In genomic region chr16:8513236-8513906, GRCm38 (mm10) we compare ENCODE assay signal across 8 mouse cellular contexts. TPM values are rescaled to one million over a fixed set of nuclear protein-coding genes. Genes with fewer than 3 reads are reported as not detected.
DNase-seq lines count a peak whose midpoint lies in the region; ATAC-seq and TF ChIP-seq lines count a peak whose summit lies in the region.

Abat (plus strand) TSS chr16:8513429.

- peak within 1 kb of the TSS; percentile 82 for H3K4me2 ChIP-seq in hindbrain, embryonic 14.5 days (replicated peaks)
- peak within 1 kb of the TSS; percentile 75 for H3K4me2 ChIP-seq in lung, postnatal 0 days (replicated peaks; ENCODE audit: low read depth, low read length)

- peak within 1 kb of the TSS; percentile 76 for H3K9ac ChIP-seq in hindbrain, embryonic 14.5 days
- peak within 1 kb of the TSS; percentile 13; the same call in 1 of the 2 replicates for H3K9ac ChIP-seq in lung, postnatal 0 days (replicated peaks; ENCODE audit: low read depth)

- no peak for TF ChIP-seq EP300 in lung, postnatal 0 days (IDR thresholded peaks at IDR 0.05)

- TF ChIP-seq CTCF in lung, postnatal 0 days (IDR thresholded peaks at IDR 0.05) = no peak

- under 1% methylated on average over 46 of the region's 46 CpGs for WGBS in hindbrain, embryonic 14.5 days
- WGBS in lung, postnatal 0 days = under 1% methylated on average over 41 of the region's 46 CpGs

- no peaks in the 10 kb centered on the region for H3K9me3 ChIP-seq in hindbrain, embryonic 14.5 days (ENCODE audit: control insufficient read depth, low read length)
- no peaks in the 10 kb centered on the region for H3K9me3 ChIP-seq in lung, postnatal 0 days (ENCODE audit: low read length)

- peaks cover 12% of the 10 kb centered on the region for H3K4me1 ChIP-seq in hindbrain, embryonic 14.5 days (replicated peaks; ENCODE audit: control insufficient read depth, insufficient read depth, low read length)
- peaks cover 6% of the 10 kb centered on the region; the same call in 1 of the 2 replicates for H3K4me1 ChIP-seq in lung, postnatal 0 days (ENCODE audit: insufficient read depth, low read depth, low read length)

- H3K27ac ChIP-seq in hindbrain, embryonic 14.5 days = peak within 1 kb of the TSS; percentile 69
- no peak within 1 kb of the TSS for H3K27ac ChIP-seq in lung, postnatal 0 days (ENCODE audit: low read length)

- H3K27me3 ChIP-seq in hindbrain, embryonic 14.5 days (ENCODE audit: control insufficient read depth, insufficient read depth, low read length) = no peaks in the 10 kb centered on the region
- no peaks in the 10 kb centered on the region for H3K27me3 ChIP-seq in lung, postnatal 0 days (replicated peaks; ENCODE audit: insufficient read depth, low read length)

- DNase-seq in T-cell, adult 2 months (ENCODE audit: low spot score) = peak; percentile 35
- peak; percentile 94 to 96 for DNase-seq in cerebellum, postnatal 25 days
- peak; percentile 89 for DNase-seq in gastrocnemius, adult 18-20 months (ENCODE audit: low spot score)
- DNase-seq in hindbrain, embryonic 14.5 days (ENCODE audit: low spot score) = peak; percentile 93
- peak; percentile 93 to 96 for DNase-seq in layer of hippocampus, postnatal 14 days (ENCODE audit: low spot score in 2 of 2)
- DNase-seq in lung, postnatal 0 days (ENCODE audit: low spot score) = peak; percentile 94
- peak; percentile 54 for DNase-seq in retina, adult 2 months (ENCODE audit: low read depth, low spot score)
- peak; percentile 78 for DNase-seq in thymus, postnatal 4 days

- no peaks in the 10 kb centered on the region for H3K36me3 ChIP-seq in hindbrain, embryonic 14.5 days (replicated peaks; ENCODE audit: control insufficient read depth, insufficient read depth)
- no peaks in the 10 kb centered on the region for H3K36me3 ChIP-seq in lung, postnatal 0 days (ENCODE audit: insufficient read depth, low read length)

- peak within 1 kb of the TSS; percentile 56 for H3K4me3 ChIP-seq in hindbrain, embryonic 14.5 days (replicated peaks; ENCODE audit: low read length)
- peak within 1 kb of the TSS; percentile 41 for H3K4me3 ChIP-seq in lung, postnatal 0 days (ENCODE audit: low read depth, low read length)

- peak; percentile 98 for ATAC-seq in hindbrain, embryonic 14.5 days (ENCODE audit: low FRiP score)
- peak; percentile 100 for ATAC-seq in lung, postnatal 0 days

RNA-seq across cellular contexts. Expression of gene Abat, which starts in this region (rescaled TPM):
- 1 to 10 TPM; 1.7 to 2.3 TPM for total RNA-seq in gastrocnemius, adult 18-20 months (2021)
- 69.5 and 74.3 TPM in 2 replicates for polyA plus RNA-seq in hindbrain, embryonic 14.5 days (2014; fragmentation: Nextera tagmentation; extraction: Ambion mirVana)
- total RNA-seq in layer of hippocampus, postnatal 14 days (2021) = 100 to 1,000 TPM; 149 to 156 TPM
- polyA plus RNA-seq in lung, postnatal 0 days (2015; fragmentation: Nextera tagmentation; extraction: Ambion mirVana) = 4.2 and 5.2 TPM in 2 replicates

Comparison
In these comparisons a context has a peak if more than half of its experiments do, and no peak if none do; other contexts are left out.
1. RNA of gene Abat (total RNA-seq): 149 to 156 TPM in layer of hippocampus, postnatal 14 days; 1.7 to 2.3 TPM in gastrocnemius, adult 18-20 months; every median in the first group is over 10 times any median in the second.
2. RNA of gene Abat (polyA plus RNA-seq): 69.5 to 74.3 TPM in hindbrain, embryonic 14.5 days; 4.2 to 5.2 TPM in lung, postnatal 0 days; every median in the first group is over 10 times any median in the second.
3. DNase-seq: peak in every context shown above with its lines; median percentile 95 in cerebellum, postnatal 25 days; 94 in layer of hippocampus, postnatal 14 days; 94 in lung, postnatal 0 days; 93 in hindbrain, embryonic 14.5 days; 89 in gastrocnemius, adult 18-20 months; 78 in thymus, postnatal 4 days; 54 in retina, adult 2 months; 35 in T-cell, adult 2 months.